Mouse (Mus musculus) adrenal gland, postnatal 36 days (tissue): ENCODE results near the gene Lgals4. TPM values are rescaled to one million over a fixed set of nuclear protein-coding genes. Genes with fewer than 3 reads are reported as not detected.

Experiments used
- DNase-seq, 2 experiments: peaks; one replicate each; pipeline ENCODE4 v3.0.0; 2021; ENCODE audit warnings: mixed read lengths in 1 of 2
- total RNA-seq, 2 experiments: library from RNA; stranded (reverse); gene quantifications; 2 replicates each; pipeline ENCODE4 v1.2.3; 2021

Lgals4 gene
- total RNA-seq, 2 experiments from 2014 or later = 11.3 to 12.7 TPM

DNA sequence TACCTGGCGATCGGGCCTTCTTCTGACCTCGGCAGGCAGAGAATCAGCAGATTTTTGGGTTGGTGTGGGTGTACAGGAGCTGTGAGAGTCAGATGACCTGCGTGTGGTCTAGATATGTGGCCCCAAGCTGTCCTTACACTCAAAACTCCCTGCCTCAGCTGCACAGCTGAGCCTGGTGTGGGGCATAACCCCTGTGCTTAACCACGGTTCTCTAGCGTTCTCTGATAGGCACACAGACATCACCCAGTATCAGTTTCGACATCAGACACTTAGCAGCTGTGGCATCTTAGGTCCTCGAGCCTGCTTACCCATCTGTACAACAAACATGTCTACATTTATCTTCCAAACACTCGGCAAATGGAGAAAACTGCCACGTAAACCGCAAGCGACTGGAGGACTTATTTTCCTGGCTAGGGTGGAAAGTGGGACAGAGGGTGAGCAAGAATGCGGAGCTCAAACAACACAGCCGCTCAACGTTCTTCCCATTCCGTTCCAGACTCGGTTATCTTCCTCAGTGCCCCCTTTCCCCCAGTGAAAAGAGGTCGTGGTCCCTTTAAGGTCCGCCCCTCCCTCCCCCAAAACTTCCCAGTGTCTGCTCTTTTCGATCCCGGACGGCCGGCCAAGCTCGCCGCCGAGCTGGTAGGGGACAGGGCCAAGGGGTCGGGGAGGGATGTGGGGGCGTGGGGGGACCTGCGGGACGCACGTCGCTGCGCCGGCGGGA is 25.3 kb upstream of the Lgals4 start, which contains the start of gene Hnrnpl:
Gene Hnrnpl (plus strand): TSS at position 321 of the 721 bp plus-strand sequence.
- peak; percentile 71 to 81 for DNase-seq

DNA sequence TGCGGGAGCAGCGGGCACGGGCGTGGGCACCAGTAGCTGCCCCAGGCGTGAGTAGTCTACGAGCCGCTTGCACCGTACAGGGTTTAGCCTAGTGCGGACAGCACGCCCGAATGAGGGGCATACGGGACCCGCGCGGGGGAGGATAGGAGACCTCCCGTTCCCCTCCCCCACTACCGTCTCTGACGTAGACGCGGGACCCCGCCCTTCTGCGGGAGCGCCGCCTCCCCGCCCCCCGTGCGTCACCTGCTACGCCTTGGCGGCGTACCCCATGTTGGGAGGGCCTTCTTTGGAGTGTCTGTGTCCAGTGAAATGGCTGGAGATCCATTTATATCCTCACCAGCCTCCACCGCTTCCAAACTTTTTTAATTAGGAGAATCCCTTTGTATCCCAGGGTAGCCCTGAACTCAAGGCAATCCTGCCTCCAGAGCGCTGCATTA is 24.7 kb upstream of the Lgals4 start:
- DNase-seq = peak; percentile 97 to 99

DNA sequence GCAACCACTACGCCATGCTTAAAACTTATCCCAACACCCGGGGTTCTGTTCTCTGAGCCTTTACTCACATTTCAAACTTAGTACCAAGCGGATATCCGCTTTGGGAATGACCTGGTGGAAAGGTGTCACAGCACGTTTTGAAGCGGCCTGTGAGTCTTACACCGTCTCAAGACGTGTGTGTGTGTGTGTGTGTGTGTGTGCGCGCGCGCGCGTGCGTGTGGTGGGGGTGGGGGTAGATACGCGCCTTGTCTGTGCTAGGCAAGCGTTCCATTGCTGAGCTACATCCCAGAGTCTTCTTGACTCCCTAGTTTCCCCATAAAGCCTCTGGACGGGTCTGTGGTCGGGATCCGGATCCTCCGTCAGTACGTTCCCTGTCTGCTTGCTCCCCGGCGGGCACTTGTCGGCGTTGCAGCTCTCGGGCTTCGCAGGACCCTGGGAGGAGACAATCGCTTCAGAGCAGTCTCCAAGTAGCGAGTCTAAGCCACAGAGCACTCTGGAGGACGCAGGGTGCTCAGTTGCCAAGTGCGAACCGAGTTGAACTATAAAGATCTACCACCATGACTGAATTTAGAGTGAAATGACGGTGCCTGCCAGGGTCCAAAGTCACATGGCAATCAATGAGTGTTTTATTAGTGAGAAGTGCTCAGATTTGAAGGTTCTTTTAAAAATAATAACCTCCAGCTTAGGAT is 24.1 kb upstream of the Lgals4 start:
- peak; percentile 74 to 79 for DNase-seq

DNA sequence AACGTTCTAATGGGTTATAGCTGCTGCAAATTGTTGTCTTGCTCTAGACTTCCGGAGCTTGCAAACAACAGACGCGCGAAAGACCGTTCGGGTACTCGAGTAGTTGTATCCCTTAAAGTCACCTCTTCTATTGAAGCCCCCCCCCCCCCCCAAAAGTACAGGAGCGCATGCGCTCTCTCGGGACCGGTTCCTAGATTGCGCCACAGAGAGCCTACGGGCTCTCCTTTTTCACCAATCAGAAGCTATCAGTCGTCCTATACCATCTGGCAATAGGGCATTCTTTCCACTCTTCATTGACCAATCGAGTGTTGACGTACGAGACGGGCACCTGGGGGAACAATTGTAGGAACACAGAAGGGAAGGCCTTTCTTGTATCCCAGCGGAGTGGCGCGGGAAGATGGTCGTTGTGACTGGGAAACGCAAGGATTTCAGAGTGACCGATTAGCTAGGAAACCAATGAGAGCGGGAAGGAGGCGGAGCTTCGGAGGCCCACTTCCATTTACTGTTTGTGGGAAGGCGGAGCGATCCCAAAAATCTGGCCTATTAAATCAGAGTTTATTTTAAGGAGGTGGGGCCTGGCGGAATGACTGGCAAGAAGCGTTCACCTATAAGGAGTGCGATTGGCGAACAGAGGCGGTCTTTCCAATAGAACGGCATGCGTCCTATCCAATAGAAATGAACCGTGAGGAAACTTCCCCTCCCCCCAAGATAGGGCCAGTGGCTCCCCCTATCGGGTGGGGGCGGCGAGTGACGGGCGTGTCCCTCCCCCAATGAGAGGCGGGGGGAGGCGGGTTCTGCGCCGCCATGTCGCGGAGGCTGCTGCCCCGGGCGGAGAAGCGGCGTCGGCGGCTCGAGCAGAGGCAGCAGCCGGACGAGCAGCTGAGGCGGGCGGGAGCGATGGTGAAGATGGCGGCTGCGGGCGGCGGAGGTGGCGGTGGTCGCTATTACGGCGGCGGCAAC is 23.3 kb upstream of the Lgals4 start:
- DNase-seq = peak; percentile 98 to 99

DNA sequence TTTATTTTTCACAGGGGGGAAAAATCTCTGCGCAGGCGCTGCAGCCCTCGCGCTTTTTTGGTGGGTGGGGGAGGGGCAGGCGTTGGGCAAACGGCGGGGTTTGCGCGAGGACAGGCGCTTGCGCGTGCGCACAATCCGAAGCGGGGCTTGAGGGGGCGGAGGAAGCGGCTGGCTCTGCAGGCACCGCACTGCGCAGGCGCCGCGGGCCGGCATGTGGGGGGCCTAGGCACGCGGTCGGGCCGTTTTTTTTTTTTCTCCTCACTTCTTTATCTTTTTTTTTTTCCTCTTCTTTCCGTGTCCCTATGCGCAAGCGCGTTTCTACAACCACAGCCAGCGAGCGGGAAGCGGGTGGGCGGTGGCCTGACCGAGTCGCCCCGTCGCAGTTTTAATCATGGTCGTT is 22.4 kb upstream of the Lgals4 start:
- DNase-seq = peak; percentile 95 to 97

DNA sequence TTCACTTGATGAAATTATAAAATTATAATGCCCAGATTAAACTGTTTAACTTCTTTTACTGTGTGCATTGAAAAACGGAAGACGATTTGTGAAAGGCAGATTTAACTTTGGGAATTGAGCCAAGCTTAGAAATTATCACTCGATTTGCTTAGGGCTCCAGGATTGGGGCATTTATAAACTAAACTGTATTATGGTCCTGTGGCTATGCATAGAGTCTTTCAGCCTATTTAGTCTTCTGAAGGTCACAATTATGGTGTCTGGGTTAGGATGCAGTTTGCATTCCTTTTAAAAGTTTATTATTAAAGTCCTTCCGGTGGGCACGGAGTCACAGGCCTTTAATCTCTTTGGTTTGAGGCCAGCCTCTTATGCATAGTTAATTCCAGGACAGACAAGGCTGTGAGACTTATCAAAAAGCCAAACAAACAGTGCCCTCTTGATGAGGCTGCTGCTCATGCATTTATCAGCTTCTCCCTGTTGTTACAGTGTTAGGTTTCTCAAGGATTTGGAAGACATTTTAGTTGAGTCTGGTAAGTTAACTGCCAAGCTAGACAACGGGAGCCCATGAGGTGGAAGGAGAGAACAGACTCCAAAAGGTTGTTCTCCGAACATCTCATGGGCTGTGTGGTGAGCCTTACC is 21.9 kb upstream of the Lgals4 start:
- DNase-seq = no peak

DNA sequence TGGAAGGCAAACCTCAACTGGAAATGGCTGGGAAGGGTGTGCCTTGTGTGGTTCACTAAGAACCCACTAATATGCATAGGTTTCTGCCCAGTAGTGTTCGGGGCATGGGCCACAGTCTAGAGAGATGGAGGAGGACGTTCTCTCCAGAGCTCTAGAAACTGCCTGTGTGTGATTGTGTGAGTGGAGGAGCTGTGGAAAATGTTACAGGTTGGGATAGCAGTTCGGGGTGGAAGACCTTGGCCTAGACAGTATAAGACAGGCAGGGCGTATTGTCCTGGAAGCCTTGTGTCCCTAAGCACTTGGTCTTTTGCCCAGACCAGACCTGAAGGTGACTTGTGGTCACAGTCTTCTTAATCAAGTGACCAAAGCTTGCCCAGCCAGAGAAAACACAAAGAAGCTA is 21.2 kb upstream of the Lgals4 start:
- no peak for DNase-seq

DNA sequence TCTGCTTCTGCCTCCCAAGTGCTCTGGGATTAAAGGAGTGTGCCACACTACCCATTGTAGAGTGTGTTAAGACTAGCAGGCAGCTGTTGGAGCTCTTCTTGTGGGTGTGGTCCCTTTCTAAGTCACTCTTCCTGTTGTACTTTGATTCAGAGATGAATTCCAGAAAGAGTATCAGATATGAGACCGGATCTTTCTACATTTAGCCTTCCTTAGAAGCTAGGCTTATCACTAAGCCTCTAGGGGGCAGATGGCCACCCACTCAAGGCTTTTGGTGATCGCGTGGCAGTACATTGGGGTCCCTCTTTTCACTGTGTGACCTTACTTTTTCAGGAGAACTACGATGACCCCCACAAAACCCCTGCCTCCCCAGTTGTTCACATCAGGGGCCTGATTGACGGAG is 20.7 kb upstream of the Lgals4 start:
- no peak for DNase-seq

DNA sequence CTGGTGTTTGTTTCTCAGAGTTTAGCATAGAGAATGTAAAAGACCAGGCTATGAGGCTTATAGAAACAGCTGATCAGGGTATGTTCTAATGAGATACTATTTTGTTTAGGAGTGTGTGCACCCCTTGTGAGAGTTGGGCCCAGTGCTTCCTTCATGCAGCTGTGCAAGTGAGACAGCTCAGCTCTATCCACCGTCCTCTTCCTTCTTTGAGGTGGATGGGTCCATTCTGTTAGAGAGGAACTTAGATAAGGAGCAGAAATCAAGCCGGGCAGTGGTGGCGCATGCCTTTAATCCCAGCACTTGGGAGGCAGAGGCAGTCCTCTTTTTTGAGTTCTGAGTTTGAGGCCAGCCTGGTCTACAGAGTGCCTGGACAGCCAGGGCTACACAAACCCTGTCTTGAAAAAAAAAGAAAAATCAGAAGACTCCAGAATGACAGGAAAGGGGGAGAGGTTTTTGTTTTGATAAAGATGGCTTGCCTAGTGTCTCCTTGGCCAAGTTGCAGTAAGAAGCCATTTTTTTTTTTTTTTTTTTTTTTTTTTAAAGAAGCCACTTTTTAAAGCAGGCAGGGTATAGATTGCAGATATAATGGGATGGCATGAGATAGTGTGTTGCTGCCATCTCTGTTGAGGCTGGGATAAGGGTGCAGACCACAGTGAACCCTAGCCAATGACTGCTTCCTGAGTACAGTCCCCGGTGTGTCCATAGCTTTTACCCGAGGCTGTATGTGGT is 19.2 kb upstream of the Lgals4 start:
- DNase-seq = no peak

DNA sequence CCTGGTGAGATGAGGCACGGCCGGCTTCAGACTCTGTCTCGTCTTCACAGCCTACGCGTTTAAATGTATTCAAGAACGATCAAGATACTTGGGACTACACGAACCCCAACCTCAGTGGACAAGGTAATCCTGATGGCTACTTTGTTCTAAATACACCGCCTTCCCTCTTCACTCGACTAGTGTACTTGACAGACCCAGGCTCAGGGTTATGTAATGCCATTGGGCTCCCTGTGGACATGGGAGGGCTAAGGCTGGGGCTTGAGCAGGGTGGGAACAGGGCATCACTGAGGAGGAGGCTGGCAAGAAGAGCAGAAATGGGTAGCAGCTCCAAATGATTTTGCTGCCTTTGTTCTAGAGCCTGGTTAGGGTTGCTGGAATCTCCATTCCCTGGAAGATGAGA is 18.4 kb upstream of the Lgals4 start:
- no peak for DNase-seq

DNA sequence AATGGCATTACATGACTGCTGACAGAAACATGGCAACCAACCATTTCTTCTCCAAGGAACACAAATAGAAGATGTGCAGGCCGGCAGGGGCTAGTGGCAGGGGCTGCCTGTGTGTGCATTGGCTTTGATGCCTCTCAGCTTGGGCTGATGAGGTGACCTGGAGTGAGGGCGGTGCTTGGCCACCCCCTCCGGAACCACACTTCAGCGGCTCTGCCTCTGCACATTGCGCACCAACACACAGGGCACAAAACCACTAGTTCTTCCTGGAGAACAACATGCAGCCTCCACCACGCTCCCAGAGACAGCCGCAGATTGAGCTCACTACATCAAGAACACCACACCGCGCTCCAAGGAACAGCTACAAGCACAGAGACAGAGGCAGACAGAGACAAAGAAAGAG is 17.5 kb upstream of the Lgals4 start:
- no peak for DNase-seq

DNA sequence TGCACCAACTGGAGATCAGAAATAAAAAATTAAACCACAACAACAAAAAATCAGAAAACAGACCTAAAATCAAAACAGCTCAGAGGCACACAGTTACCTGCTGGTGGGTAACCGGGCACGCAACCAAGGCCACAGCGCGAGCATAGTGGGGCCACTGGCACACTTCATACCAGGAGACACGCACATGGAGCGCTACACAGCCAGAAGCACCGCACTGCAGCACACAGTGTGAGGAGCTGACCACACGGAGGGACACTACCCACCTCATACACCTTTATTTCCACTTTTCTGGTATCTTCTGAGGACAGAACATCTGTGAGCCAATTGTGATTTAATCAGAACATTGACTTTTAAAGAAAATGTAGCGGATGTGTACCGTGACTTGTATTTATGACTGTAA is 16.7 kb upstream of the Lgals4 start:
- DNase-seq = no peak

DNA sequence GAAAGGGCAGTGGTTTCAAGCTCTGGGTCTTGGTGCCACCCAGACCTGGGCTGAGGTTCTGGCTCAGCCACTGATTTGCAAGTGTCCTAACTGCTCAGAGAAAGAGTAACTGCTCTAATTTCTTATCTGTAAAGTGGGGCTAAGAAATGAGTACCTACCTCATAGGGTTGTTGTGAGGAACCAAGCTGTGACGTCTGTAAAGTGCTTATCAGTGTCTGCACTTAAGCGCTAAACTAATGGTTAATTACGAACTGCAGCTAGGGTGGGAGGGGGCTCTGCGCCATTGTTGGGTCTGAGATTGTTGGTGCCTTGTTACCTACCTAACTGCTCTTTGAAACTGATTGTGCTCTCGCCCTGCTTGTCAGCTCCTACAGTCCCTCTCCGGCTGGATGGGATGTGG is 16.1 kb upstream of the Lgals4 start:
- DNase-seq = no peak

DNA sequence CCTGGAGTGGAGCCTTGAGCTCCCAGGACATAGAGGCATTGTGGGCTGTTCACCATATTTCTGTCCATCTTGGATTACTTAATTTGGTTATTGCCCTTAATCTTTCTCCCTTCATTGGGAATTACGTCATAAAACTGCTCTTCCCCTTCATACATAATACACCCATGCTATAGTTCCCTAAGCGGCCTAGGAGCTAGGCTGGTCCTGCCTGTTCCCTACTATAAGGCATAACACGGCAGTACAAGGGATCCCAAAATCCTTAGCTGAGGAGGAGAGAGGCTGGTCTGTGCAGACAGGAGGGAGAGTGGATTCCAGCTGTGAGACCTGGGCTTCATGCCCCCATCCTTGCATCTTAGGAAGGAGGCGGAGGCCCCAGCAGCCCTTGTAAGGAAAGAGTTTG is 15.7 kb upstream of the Lgals4 start:
- DNase-seq = no peak

DNA sequence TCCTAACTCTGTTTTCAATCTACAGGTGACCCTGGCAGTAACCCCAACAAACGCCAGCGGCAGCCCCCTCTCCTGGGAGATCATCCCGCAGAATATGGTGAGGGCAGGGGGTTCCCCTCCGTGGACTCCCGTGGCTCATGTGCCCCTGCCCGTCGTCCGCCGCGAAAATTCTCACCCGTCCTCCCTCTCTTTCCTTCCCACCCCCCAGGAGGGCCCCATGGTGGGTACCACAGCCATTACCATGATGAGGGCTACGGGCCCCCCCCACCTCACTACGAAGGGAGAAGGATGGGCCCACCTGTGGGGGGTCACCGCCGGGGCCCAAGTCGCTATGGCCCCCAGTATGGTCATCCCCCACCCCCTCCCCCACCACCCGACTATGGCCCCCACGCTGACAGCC is 15.2 kb upstream of the Lgals4 start:
- DNase-seq = no peak

DNA sequence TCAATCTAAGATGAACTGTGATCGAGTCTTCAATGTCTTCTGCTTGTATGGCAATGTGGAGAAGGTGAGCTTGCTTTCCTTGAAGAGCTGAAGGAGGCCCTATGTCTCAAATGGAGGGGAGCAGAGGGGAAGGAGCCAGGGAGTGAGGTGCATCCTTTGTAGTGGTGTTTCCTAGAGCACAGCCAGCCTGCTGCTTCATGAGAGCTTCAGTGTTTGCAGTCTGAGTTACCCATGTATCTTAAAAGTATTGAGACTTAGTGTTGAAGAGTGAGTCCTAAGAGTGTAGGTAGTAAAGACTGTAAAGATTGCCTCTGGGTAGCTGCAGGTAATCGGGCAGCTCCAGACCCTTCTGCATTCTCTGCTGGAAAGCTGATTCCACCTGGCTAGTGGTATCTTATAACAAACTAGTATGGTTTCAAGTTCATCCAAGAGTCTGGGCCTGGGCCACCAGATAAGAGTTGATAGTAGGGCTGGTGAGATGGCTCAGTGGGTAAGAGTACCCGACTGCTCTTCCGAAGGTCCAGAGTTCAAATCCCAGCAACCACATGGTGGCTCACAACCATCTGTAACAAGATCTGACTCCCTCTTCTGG is 14.7 kb upstream of the Lgals4 start:
- no peak for DNase-seq

DNA sequence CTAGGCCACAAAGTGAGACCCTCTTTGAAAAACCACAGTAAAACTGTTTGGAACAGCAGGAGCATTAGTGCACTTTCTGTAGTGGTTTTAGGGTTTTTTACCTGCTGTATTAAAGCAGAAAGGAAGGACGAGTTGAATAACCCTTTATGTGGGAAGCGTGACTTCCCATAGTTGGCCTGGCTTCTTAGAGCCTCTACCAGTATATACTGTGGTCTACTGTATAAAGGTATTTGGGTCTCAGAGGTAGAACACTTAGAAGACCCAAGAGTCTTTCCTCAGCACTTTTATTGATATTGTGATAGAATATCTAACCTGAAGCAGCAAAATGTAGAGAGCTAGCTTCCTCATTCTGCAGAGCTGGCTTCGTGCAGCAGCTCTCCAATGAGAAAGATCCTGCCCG is 14.1 kb upstream of the Lgals4 start:
- no peak for DNase-seq

DNA sequence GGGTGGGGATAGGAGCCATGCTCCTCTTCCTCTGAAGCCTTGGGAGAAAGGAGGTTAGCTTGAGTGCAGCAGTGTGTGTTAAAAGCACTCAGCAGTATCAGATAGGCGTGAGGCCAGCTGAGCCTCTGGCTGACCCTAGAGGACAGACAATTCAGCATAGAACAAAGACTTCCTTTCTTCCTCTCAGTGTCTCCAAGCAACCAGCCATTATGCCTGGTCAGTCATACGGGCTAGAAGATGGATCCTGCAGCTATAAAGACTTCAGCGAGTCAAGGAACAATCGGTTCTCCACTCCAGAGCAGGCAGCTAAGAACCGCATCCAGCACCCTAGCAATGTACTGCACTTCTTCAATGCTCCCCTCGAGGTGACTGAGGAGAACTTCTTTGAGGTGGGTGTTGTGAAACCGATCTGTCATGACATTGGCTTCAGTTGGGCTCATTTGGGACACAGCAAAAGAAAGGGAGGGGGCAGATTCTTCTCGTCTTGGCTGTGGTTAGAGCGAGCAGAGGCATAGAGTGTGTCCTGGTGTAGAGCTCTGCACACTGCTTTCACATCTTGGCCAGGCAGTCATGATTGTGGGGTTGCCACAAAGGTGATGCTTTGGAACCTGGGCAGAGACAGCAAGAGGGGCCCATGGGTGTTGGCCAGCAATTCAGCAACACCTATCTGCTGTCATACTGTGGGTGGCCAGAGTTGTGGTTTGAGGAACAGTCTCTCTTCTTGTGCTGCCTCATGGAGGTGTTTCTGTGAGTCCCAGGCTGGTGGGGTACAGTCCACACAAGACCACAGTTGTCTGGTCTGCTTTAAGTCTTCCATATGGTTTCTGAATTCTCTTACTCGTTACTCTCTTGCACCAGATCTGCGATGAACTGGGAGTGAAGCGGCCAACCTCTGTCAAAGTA is 13.0 kb upstream of the Lgals4 start:
- DNase-seq = peak; percentile 49 to 74

DNA sequence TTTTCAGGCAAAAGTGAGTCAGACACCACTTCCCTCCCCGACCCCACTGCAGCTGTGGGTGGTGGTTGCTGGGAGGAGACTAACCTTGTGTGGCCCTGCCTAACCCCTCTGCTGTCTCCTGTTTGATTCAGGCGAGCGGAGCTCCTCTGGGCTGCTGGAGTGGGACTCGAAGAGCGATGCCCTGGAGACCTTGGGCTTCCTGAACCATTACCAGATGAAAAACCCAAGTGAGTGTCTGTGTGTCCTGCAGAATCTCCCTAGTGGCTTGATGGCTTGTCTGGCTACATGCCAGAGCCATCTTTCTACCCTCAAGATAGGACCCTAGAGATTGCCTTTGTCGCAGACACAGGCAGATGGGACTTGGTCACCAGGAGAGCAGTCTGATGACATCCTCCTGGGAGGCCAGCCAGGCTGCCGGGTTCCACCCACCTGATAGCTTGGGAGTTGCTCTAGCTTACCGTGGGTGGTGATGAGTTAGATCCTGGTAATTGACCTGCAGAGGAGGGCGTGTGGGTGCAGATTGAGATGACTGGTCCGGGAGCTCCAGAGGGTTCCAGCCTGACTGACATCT is 12.3 kb upstream of the Lgals4 start:
- peak; percentile 77 to 85 for DNase-seq

DNA sequence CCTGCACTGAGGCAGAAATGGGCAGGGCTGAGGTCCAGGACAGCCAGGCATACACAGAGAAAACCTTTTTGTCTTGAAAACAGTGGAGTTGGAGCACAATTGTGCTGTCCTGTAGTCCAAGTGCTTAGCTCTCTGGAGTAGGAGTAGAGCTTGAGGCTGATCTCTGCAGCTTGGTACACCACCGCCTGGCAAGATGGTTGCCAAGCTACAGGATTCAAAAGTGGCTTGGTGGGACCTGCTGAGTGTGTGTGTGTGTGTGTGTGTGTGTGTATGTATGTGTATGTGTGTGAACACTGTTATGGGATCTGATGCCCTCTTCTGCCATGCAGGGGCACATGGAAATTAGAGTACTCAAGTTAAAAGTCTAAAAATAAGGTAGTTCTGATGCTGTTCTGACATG is 11.1 kb upstream of the Lgals4 start:
- DNase-seq = no peak
